Mouse (Mus musculus) adrenal gland (tissue): ENCODE results near the gene Mthfs.
"Not testable (repeated sequence)": the region's sequence is repeated elsewhere in the genome, so short reads cannot be mapped to it uniquely, and the experiment has no call there.

Experiments
- intact Hi-C: fragments of 180-260 bp; cut with DNase I; formaldehyde crosslinking; loops from one replicate; pipeline ENCODE4 v1.15.1; 2025

Mthfs gene

GRCm38 (mm10) chr9:89238976-89239505 is 28.6 kb downstream of the Mthfs start:
- intact Hi-C loops, result not testable (repeated sequence)

DNA sequence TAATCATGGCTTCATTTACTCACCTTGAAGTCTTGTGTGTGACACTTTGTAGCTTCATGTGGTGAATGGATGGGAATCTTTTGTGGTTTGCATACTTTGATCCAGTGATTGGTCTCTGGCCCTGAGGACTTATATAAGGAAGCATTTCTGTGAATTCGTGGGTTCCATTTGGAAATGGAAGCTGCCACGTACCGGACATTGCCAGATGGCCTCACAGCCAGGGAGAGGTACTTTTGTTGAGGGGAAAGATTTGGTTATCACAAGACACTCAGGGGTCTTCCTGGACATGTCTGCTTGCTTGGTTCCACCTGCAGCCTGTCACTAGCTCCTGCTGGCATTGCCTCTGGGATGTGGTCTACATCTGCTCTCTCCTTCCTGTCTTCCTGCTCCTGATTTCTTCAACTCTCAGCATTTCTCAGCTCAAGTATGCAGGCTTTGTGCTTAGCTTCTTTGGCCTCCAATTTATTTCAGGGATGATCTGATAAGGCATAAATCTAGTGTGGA is 30.1 kb downstream of the Mthfs start:
- intact Hi-C loops, result not testable (repeated sequence)

- intact Hi-C loops, result no loop called here
Observed at GRCm38 (mm10) chr9:89253400-89253799, 42.9 kb downstream of the Mthfs start.

DNA sequence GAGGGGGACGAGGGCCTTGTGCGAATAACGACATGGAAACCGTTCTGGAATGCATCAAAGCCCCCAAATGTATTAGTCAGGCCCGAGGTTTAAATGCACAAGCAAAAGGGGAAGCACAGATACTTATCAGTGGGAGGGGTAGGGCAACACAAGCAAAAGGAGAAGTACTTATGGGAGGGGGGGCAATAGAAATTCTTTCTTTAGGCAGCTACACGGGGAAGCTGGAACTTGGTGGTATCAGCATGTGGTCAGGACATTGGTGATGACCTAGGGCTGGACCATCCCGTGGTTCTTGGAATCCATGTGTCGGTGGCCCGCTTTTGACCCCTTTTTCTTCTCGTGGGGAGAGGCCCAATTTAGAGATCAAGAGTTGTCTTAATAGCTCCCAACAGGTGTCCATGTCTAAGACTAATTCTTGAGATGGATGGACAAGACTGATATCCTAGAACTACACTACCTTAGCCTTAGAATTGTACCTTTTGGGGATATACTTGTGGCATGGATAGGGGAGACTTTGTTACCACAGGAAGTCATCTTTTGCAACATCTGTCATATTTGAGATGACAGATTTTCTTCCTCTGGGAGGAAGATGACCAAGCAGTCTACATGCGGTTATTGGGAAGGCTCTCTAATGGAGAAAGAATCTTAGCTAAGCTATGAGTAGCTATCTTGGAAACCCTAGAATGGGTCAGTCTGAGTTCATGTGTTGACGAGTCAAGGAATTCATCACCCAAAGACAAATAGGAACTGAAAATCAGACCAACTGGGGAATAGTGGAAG is 46.3 kb downstream of the Mthfs start:
- intact Hi-C loops, result no loop called here

- intact Hi-C loops, result no loop called here
Observed at GRCm38 (mm10) chr9:89263968-89264367, 53.5 kb downstream of the Mthfs start.

DNA sequence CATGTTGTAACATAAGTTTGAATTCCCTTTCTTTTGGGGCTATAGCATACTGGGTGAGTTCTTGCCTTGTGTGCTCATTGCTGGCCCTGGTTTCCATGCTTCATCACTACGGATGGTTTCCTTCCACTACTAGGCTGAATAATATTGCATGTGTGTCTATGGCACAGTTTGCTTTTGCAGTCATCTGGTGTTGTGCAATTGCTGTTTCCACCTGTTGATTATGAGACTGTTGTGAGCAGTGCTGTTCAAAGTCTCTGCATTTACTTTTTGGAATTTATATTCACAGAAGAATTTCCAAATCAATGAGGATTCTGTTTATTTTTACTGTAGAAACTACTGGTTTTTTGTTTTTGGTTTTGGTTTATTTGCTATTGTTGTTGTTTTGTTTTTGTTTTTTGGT is 54.1 kb downstream of the Mthfs start:
- intact Hi-C loops, result no loop called here

DNA sequence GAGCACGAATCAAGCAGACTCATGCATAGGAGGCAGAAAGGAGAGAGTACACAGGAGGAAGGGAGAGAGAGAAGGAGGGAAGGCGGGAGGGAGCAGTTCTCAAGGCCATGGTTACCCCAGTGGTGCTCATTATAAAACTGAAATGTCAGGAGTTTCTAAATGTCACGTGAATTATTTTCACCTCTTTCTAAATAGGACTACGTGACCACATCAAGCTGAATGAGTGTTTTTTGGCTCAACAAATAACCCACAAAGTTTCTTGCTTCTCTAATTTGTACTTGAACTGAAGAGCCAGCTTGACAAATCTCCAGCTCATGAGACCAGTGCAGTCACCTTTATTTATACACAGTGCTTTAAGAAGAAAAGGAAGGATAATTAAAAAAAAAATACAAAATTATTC is 56.6 kb downstream of the Mthfs start:
- intact Hi-C loops, result no loop called here

DNA sequence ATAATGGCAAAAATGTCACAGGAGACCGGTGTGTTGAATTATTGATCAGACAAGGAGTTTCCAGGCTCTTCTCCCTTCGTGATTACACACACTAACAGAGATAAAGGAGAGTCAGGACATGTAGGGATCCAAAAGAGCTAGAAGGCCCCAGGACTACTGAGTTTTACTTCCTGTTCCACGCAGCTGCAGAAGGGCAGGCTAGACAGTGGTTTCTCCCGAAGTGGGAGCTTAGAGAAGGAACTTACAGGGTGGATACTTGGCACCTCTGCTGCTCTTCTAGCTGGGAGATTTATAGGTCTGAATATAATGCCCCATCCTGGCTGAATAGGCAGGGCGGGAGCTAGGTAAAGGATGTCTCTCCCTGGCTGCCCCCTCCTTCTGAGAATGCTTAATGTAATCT is 57.1 kb downstream of the Mthfs start:
- intact Hi-C loops, result no loop called here

GRCm38 (mm10) chr9:89270376-89270775 is 59.9 kb downstream of the Mthfs start:
- intact Hi-C loops, result no loop called here

- intact Hi-C loops, result no loop called here
Observed at GRCm38 (mm10) chr9:89273766-89274165, 63.3 kb downstream of the Mthfs start.

GRCm38 (mm10) chr9:89278207-89278606 is 67.7 kb downstream of the Mthfs start:
- intact Hi-C loops, result no loop called here

DNA sequence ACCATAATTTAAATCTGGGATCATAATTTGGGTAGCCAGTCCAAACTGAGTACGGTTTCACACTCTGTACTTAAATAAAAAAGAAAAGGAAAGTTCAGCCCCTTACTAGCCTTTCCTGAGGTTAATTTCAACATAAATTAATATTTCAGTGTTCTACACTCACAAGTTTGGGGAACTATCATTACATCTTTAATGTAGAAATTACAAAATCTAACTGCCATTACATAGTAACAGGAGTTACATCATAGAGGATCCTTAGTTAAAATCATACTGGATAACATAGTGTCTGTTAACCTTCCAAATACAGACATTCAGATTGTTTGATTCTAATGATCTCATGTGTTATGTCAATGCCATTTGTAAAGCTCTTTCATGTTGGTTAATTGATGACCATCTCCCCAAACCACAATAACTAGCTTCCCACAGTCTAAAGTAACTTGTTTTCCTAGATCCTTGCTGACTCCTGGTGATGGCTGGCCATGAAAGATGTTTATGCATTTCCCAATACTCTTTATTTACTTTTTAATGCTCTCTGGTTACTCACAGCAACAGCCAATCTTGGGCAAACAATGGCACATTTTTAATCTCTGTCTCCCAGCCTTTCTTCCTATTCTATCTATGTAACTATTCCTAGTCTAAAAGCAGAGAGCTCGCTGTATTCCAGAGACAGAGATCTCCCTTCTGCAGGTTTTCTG is 72.0 kb downstream of the Mthfs start:
- intact Hi-C loops, result no loop called here

GRCm38 (mm10) chr9:89288037-89288436 is 77.6 kb downstream of the Mthfs start:
- intact Hi-C loops, result no loop called here

DNA sequence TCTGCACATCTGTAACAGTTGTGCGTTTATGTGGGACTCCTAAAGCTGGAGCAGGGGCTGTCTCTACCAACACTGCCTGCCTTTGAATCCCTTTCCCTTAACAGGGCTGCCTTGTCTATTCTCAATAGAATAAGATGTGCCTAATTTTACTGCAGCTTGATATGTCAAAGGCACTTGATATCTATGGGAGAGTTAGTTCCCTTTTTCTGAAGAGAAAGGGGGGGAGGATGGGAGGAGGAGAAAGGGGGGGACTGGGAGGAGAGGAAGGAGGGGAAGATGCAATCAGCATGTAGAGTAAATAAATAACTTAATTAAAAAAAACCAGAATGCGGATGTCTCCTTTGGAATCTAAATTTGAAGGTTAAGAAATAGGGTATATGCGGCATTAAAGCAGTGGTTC is 82.9 kb downstream of the Mthfs start:
- intact Hi-C loops, result no loop called here

DNA sequence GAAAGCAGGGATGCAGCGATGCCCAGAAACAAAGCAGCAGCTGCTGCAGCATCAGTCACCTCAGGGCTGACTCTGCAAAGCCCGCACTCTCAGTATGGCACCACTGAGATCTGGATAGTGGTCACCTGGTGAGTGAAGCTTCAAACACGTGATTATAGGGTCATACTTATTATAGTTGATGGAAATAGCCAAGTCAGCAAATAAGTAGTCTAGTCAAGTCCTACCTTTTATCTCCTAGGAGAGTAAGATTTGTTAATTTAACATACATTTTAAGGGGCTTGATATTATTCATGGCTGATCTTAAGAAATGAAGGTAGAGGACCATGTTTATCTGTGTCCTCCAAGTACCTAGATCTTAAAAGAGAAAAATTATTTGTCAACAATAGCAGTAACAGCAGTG is 83.6 kb downstream of the Mthfs start:
- intact Hi-C loops, result no loop called here

DNA sequence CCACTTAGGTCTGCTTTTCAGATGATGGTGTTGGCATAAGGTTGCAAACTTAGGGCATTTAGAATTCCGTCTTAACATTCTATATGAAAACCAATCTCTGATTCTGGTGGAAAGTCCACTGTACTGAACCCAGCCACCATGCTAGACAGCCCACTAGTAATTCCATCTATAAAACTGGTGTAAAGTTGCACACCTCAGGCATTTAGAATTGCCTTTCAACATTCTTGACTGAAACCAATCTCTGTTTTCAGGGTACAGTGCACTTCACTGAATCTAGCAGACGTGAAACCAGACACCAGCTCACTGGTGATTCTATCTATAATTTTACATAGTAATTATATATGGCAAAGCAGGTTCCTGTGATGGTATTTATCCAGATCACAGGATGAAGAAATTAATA is 95.2 kb downstream of the Mthfs start:
- intact Hi-C loops, result no loop called here

DNA sequence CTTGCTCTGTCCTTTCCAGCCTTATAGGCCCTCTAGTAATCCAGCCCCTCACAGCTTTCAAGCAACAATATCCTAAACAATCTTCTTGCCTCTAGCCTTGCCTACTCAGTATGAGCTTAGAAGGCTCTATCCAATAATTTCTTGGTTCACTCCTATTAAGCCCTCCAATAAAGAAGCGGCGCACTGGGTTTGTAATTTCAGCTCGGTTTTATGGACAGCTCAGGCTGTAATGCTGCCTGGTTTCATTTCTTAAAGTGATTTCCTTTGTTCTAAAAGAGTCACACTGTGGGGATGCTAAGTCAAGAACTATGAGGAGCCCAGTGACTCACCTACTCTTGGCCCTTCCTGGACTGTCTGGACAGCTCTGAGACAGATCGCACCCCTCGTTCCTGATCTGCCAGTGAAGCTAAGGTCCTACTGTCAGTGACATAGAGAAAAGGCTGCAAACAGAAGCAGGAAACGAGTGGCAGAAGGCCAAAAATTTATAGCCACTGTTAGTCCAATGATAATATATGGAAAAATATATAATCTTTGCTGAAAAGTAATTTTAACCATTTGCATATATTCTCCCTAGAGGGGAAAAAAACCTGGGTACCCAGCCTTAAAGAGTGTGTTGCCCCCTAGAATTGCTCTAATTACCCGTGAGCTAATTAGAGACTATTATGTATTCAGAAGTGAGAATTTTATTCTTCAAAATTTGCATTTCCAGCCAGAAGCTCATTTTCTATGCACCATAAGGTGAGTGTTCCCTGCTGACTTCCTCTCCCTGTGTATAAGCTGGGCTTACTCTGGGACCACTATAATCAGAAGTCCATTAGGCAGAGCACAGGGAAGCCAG is 98.1 kb downstream of the Mthfs start:
- intact Hi-C loops, result no loop called here

DNA sequence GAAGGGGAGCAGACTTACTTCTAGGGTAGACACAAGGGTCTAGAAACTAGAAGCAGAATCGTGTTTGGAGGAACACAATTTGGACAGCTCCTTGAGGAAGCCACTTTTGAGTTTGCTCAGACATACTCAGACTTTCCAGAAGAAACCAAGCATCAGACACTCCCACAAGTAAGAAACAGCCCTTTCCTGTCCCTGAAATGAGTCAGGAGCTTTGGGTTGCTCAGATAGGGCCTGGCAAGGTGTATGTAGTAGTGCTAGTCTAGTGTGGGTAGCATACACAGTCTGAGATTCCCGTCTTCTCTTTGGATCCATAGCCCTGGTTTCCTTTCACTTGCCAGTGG is 98.7 kb downstream of the Mthfs start:
- intact Hi-C loops, result no loop called here

DNA sequence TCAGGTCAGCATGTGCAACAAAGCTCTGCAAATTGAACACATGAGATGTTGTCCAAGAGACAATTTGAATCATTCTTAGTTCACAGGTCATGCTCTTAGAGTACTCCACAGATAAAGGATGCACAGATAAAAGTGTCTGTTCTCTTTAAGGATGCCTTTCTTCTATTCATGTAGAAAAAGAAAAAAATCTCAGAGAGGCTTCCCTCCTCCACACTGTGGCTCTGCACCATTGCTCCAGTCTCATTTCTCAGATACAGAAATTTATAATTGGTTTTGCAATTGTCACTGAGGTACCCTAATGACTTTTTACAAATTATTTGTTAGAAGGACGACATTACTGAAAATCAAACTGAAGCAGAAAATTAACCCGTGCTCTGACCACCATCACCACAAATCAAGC is 101.2 kb downstream of the Mthfs start:
- intact Hi-C loops, result no loop called here

GRCm38 (mm10) chr9:89373731-89374130 is 163.3 kb downstream of the Mthfs start:
- intact Hi-C loops, result no loop called here

GRCm38 (mm10) chr9:89374650-89375049 is 164.2 kb downstream of the Mthfs start:
- intact Hi-C loops, result no loop called here

GRCm38 (mm10) chr9:89403031-89403430 is 192.6 kb downstream of the Mthfs start:
- intact Hi-C loops, result no loop called here
